Mouse (Mus musculus) C2C12 (cell line): ENCODE results near the gene Mafk. TPM values are rescaled to one million over a fixed set of nuclear protein-coding genes. Genes with fewer than 3 reads are reported as not detected.

ENCODE experiments used
- H3K27me3 ChIP-seq: one replicate; pipeline ENCODE4 v1.6.1; 2011; ENCODE audit not compliant: control insufficient read depth, insufficient read depth, insufficient read length
- H3K36me3 ChIP-seq: one replicate; pipeline ENCODE4 v1.6.1; 2011; ENCODE audit not compliant: control insufficient read depth, insufficient read depth
- H3K4me3 ChIP-seq: one replicate; pipeline ENCODE4 v1.5.1; 2011; ENCODE audit warnings: mild to moderate bottlenecking, control low read depth; ENCODE audit not compliant: poor library complexity, insufficient read depth, severe bottlenecking
- H3K79me2 ChIP-seq: one replicate; pipeline ENCODE4 v1.6.1; 2011; ENCODE audit not compliant: control insufficient read depth, insufficient read depth
- H3K79me3 ChIP-seq: one replicate; pipeline ENCODE4 v1.6.1; 2011; ENCODE audit warnings: low read depth, control low read depth
- H3ac ChIP-seq: one replicate; pipeline ENCODE3; 2011; ENCODE audit warnings: low read depth; ENCODE audit not compliant: control insufficient read depth, insufficient read length
- CEBPB ChIP-seq: IDR thresholded peaks from one replicate; pipeline ENCODE4 v1.6.1; 2011; ENCODE audit warnings: low read depth, mild to moderate bottlenecking, control low read depth, moderate library complexity
- CTCF ChIP-seq: IDR thresholded peaks from one replicate; pipeline ENCODE4 v1.5.1; 2011; ENCODE audit not compliant: control insufficient read depth, insufficient read depth, insufficient read length
- FOSL1 ChIP-seq: IDR thresholded peaks from one replicate; pipeline ENCODE4 v1.8.0; 2011; ENCODE audit warnings: mild to moderate bottlenecking, low read length; ENCODE audit not compliant: poor library complexity, insufficient read depth, severe bottlenecking
- MAX ChIP-seq: IDR thresholded peaks from one replicate; pipeline ENCODE4 v1.6.1; 2011; ENCODE audit warnings: mild to moderate bottlenecking, control low read depth
- MYOD1 ChIP-seq: IDR thresholded peaks from one replicate; pipeline ENCODE4 v1.6.1; 2011; ENCODE audit warnings: low read depth; ENCODE audit not compliant: control insufficient read depth, insufficient read length
- MYOG ChIP-seq: IDR thresholded peaks from one replicate; pipeline ENCODE4 v1.6.1; 2011; ENCODE audit not compliant: control insufficient read depth, insufficient read length; ENCODE audit errors: extremely low read depth
- USF1 ChIP-seq: IDR thresholded peaks from one replicate; pipeline ENCODE4 v1.6.1; 2011; ENCODE audit warnings: low read depth, mild to moderate bottlenecking, control low read depth, moderate library complexity
- polyA plus RNA-seq: library from polyadenylated mRNA; unstranded; fragments of >200 nt; fragmentation: generic; extraction: Trizol; gene quantifications from one replicate; pipeline ENCODE4 v1.2.1, GENCODE M21; 2012; ENCODE audit warnings: missing spikeins

The Mafk gene
- polyA plus RNA-seq, 1 experiment = 11.9 TPM

GRCm38 (mm10) chr5:139812398-139813125 lies 21.2 kb downstream of the Mafk start:
- H3K79me2 ChIP-seq = no peaks in the 10 kb centered on the region
- H3K27me3 ChIP-seq = peaks cover 16% of the 10 kb centered on the region
- TF ChIP-seq CEBPB (no peak), MAX (no peak), MYOD1 (no peak), USF1 (no peak), CTCF (no peak), MYOG (no peak), FOSL1 (no peak)
- H3K36me3 ChIP-seq = no peaks in the 10 kb centered on the region
- no peaks in the 10 kb centered on the region for H3K79me3 ChIP-seq
- no peak overlapping the region for H3K4me3 ChIP-seq
- H3ac ChIP-seq = no peak overlapping the region

GRCm38 (mm10) chr5:139813126-139813490 lies 21.8 kb downstream of the Mafk start:
- H3K4me3 ChIP-seq = no peak overlapping the region
- no peaks in the 10 kb centered on the region for H3K36me3 ChIP-seq
- H3ac ChIP-seq = no peak overlapping the region
- H3K27me3 ChIP-seq = peaks cover 16% of the 10 kb centered on the region
- no peaks in the 10 kb centered on the region for H3K79me2 ChIP-seq
- no peaks in the 10 kb centered on the region for H3K79me3 ChIP-seq
- no peak for TF ChIP-seq CTCF
- TF ChIP-seq MAX = no peak
- no peak for TF ChIP-seq MYOD1
- TF ChIP-seq USF1 = no peak
- no peak for TF ChIP-seq FOSL1
- no peak for TF ChIP-seq MYOG
- TF ChIP-seq CEBPB = no peak

GRCm38 (mm10) chr5:139813963-139814381 lies 22.7 kb downstream of the Mafk start:
- H3K79me2 ChIP-seq = no peaks in the 10 kb centered on the region
- H3K79me3 ChIP-seq = no peaks in the 10 kb centered on the region
- peaks cover 16% of the 10 kb centered on the region for H3K27me3 ChIP-seq
- H3K36me3 ChIP-seq = no peaks in the 10 kb centered on the region
- no peak overlapping the region for H3ac ChIP-seq
- H3K4me3 ChIP-seq = no peak overlapping the region
- TF ChIP-seq CTCF = no peak

DNA sequence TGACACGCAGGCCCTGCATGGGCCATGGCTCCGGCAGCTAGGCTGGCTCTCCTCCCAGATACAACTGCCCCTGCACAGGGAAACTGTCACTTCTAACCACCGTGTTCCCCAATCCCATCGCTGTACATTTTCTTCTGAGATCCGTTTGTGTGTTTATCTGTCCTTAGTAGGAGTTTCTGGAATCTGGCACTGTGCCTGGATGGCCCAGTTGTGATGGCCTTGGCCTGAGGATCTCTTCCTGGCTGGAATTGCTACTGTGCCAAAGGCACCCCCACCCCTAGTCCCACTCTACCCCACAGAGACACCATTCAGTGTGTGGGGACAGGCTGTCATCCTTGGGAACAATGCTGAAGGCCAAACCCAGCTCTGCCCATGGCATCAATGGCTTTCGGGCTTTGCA lies 24.7 kb downstream of the Mafk start:
- H3K79me3 ChIP-seq = no peaks in the 10 kb centered on the region
- TF ChIP-seq MYOD1 (no peak), FOSL1 (no peak), CTCF (no peak), MYOG (no peak), CEBPB (no peak), MAX (no peak), USF1 (no peak)
- H3K27me3 ChIP-seq = peaks cover 16% of the 10 kb centered on the region
- no peaks in the 10 kb centered on the region for H3K79me2 ChIP-seq
- no peaks in the 10 kb centered on the region for H3K36me3 ChIP-seq
- no peak overlapping the region for H3ac ChIP-seq
- no peak overlapping the region for H3K4me3 ChIP-seq

DNA sequence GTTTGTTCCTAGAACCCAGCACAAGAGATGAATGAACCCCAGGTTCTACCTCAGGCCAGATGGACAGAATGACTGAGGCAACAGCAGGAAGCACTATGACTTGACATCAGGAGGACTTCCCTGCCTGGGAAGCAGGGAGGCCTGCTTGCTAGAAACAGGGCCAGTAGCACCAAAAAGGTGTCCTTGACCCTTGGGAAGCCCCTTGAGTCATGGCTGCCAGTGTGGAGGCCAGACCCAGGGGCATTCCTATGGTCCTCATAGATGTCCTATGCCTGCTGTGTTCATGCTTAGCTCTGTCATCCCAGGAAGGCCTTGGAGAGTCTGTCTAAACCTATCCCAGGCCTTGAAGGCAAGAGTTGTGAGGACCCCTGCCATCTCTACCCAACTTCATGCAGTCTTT lies 25.1 kb downstream of the Mafk start:
- Histone ChIP-seq H3K27me3 (peaks cover 16% of the 10 kb centered on the region), H3ac (no peak overlapping the region), H3K36me3 (no peaks in the 10 kb centered on the region), H3K79me3 (no peaks in the 10 kb centered on the region), H3K79me2 (no peaks in the 10 kb centered on the region), H3K4me3 (no peak overlapping the region)
- TF ChIP-seq CTCF (no peak), USF1 (no peak), CEBPB (no peak), FOSL1 (no peak), MYOD1 (no peak), MYOG (no peak), MAX (no peak)

DNA sequence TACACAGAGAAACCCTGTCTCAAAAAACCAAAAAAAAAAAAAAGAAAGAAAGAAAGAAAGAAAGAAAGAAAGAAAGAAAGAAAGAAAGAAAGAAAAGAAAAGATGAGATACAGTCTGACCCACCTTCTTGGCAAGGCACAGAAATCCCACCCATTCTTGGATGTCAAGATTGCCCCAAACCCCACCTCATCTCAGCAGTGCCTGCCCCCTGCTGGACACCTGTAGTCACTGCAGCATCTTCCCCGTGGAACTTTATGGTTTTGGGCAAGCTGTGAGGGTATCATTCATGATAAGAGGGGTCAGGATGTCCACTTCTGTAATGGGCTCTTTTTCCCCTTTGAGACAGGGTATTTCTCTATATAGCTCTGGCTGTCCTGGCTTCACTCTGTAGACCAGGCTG lies 26.0 kb downstream of the Mafk start:
- TF ChIP-seq FOSL1 = no peak
- no peak for TF ChIP-seq MYOG
- no peak for TF ChIP-seq CEBPB
- TF ChIP-seq USF1 = no peak
- TF ChIP-seq CTCF = peak; percentile 45
- H3K79me3 ChIP-seq = no peaks in the 10 kb centered on the region
- peaks cover 13% of the 10 kb centered on the region for H3K27me3 ChIP-seq
- no peaks in the 10 kb centered on the region for H3K79me2 ChIP-seq
- peaks cover 2% of the 10 kb centered on the region for H3K36me3 ChIP-seq
- H3K4me3 ChIP-seq = no peak overlapping the region
- no peak overlapping the region for H3ac ChIP-seq
